Mouse (Mus musculus): ENCODE results near the gene Mzf1. TPM values are rescaled to one million over a fixed set of nuclear protein-coding genes. Genes with fewer than 3 reads are reported as not detected.
"Not testable (repeated sequence)": the region's sequence is repeated elsewhere in the genome, so short reads cannot be mapped to it uniquely, and the experiment has no call there.

Mzf1 gene
- polyA plus RNA-seq (2016; fragmentation: Nextera tagmentation; extraction: Ambion mirVana) = 3.8 and 3.9 TPM in 2 replicates

DNA sequence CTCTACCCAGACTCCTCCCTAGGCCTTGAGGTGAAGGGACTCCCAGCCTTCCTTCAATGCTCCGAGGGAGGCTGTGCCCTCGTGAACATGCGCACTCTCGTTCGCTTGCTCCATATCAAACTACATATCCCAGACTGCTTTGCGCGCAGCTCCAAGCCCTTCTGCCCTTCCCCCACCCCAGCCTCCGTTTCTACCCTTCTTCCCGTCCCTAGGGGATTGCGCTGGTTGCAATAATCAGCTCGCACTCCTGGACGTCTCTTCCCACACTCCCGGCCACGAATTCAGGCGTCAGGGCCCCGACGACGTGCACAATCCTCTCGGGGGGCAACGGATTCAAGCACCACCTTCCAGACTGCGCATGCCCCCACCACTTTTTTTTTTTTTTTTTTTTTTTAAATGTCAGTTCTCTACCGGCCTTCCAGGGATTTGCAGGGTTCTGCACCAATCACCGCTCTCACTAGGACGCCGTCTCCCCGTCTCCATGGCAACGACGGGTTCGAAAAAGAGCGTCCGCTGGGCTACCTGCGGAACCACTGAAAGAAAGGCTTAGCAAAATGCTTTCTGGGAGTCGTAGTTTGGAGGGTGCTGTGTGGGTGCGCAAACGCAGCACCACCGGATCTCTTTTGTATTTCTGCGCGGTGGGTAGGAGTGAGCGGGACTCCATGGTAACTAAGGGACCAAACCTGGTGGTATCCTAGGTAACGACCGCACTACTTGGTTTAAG lies at the start of gene Mzf1:
Gene Mzf1, minus strand, starts transcription at position 478 of the 724 bp plus-strand sequence.
- H3K4me3 ChIP-seq (replicated peaks) = peak within 1 kb of the TSS; percentile 57
- WGBS = under 1% methylated on average over 41 of the region's 41 CpGs
- no peaks in the 10 kb centered on the region for H3K27me3 ChIP-seq
- H3K4me2 ChIP-seq = peak within 1 kb of the TSS; percentile 61
- ATAC-seq (ENCODE audit: insufficient number of reproducible peaks, insufficient read depth, low FRiP score, low TSS enrichment, low read depth) = peak; percentile 96
- peak within 1 kb of the TSS; percentile 68 for H3K9ac ChIP-seq (replicated peaks)
- peak within 1 kb of the TSS; percentile 80 for H3K27ac ChIP-seq
- H3K9me3 ChIP-seq = no peaks in the 10 kb centered on the region
- H3K4me1 ChIP-seq (replicated peaks) = no peaks in the 10 kb centered on the region
- no peaks in the 10 kb centered on the region for H3K36me3 ChIP-seq

DNA sequence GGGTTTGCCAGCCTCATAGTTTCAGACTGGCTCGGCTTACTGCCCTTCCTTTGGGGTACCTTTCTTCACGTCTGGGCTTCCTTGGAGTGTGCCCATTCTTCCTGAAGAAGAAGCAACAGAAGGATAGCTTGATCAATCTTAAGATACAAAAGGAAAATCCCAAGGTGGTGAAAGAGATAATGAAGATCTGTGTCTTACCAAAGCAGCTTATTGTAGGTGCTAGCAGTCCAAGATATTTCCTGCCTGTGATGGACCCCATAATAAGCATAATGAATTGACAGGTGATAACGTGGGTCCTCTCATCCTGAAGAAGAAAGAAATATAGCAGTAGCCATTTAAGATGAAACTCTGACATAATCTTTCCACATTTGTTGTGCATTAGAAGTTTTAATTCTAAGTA lies 40.5 kb upstream of the Mzf1 start, which contains the start of gene Vmn1r85:
Gene Vmn1r85, minus strand, starts transcription at position 101 of the 400 bp plus-strand sequence.
- Histone ChIP-seq H3K9ac (replicated peaks) (no peak within 1 kb of the TSS), H3K27me3 (no peaks in the 10 kb centered on the region), H3K4me3 (replicated peaks) (no peak within 1 kb of the TSS), H3K27ac (no peak within 1 kb of the TSS), H3K4me2 (no peak within 1 kb of the TSS), H3K9me3 (no peaks in the 10 kb centered on the region), H3K36me3 (no peaks in the 10 kb centered on the region), H3K4me1 (replicated peaks) (no peaks in the 10 kb centered on the region)
- 71% methylated on average over 3 of the region's 3 CpGs for WGBS
- no peak for ATAC-seq (ENCODE audit: insufficient number of reproducible peaks, insufficient read depth, low FRiP score, low TSS enrichment, low read depth)

DNA sequence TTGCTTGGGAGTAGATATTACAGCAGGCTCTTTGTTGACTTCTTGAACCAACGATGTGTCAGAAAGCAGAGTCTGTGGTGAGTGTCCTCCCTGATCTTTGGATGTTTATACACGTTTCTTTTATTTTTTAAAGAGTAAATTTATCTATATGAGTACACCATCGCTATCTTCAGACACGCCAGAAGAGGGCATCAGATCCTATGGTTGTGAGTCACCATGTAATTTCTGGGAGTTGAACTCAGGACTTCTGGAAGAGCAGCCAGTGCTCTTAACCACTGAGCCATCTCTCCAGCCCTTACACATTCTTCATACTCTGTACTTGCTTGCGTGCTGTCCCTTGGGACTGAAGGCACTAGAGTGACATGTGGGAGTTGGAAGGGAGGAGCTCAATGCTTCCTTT lies 17.7 kb upstream of the Mzf1 start:
- H3K4me3 ChIP-seq (replicated peaks) = no peak overlapping the region
- no peak for ATAC-seq (ENCODE audit: insufficient number of reproducible peaks, insufficient read depth, low FRiP score, low TSS enrichment, low read depth)
- H3K27ac ChIP-seq = no peak overlapping the region
- no peaks in the 10 kb centered on the region for H3K4me1 ChIP-seq (replicated peaks)
- WGBS = 58% methylated on average over 5 of the region's 5 CpGs
- H3K36me3 ChIP-seq = no peaks in the 10 kb centered on the region
- H3K9ac ChIP-seq (replicated peaks) = no peak overlapping the region
- H3K27me3 ChIP-seq = no peaks in the 10 kb centered on the region
- no peak overlapping the region for H3K4me2 ChIP-seq
- H3K9me3 ChIP-seq = no peaks in the 10 kb centered on the region

DNA sequence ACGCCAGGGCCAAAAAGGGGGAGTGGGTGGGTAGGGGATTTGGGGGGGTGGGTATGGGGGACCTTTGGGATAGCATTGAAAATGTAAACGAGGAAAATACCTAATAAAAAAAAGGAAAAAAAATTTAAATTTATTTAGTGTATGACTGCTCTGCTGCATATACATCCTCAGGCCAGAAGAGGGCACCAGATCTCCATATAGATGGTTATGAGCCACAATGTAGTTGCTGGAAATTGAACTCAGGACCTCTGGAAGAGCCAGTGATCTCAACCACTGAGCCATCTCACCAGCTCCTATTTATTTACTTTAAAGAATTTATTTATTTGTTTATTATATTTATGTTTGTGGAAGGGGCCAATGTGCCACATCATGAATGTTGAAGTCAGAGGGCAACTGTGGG lies 8.8 kb upstream of the Mzf1 start:
- not testable (repeated sequence) for H3K36me3 ChIP-seq; H3K4me1 ChIP-seq (replicated peaks); H3K4me2 ChIP-seq; H3K27ac ChIP-seq; H3K27me3 ChIP-seq; H3K4me3 ChIP-seq (replicated peaks); H3K9ac ChIP-seq (replicated peaks); ATAC-seq (ENCODE audit: insufficient number of reproducible peaks, insufficient read depth, low FRiP score, low TSS enrichment, low read depth)
- H3K9me3 ChIP-seq = 0 out of 2 replicates have a peak, but pooled peaks cover 13% of the 10 kb centered on the region
- WGBS = 53% methylated on average over 2 of the region's 2 CpGs

DNA sequence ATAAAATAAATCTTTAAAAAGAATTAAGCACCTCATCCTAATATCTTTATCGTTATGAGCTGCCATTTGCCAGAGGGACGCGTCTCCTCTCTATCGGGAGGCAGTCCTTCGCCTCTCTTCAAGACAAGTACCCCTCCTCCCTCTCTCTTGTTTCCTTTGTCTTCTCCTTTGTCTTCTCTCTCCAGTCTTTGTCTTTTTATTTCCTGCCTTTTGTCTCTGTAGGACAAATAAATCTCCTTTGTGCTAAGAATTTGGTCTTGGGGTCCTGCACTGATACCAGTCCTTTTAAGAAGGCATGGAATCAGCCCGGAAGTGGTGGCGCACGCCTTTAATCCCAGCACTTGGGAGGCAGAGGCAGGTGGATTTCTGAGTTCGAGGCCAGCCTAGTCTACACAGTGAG lies 5.0 kb upstream of the Mzf1 start:
- 88% methylated on average over 9 of the region's 9 CpGs for WGBS
- no peak overlapping the region for H3K9ac ChIP-seq (replicated peaks)
- H3K27me3 ChIP-seq = no peaks in the 10 kb centered on the region
- H3K9me3 ChIP-seq = 0 out of 2 replicates have a peak, but pooled peaks cover 9% of the 10 kb centered on the region
- no peaks in the 10 kb centered on the region for H3K4me1 ChIP-seq (replicated peaks)
- no peak overlapping the region for H3K27ac ChIP-seq
- H3K36me3 ChIP-seq = no peaks in the 10 kb centered on the region
- H3K4me3 ChIP-seq (replicated peaks) = no peak overlapping the region
- H3K4me2 ChIP-seq = no peak overlapping the region
- no peak for ATAC-seq (ENCODE audit: insufficient number of reproducible peaks, insufficient read depth, low FRiP score, low TSS enrichment, low read depth)

DNA sequence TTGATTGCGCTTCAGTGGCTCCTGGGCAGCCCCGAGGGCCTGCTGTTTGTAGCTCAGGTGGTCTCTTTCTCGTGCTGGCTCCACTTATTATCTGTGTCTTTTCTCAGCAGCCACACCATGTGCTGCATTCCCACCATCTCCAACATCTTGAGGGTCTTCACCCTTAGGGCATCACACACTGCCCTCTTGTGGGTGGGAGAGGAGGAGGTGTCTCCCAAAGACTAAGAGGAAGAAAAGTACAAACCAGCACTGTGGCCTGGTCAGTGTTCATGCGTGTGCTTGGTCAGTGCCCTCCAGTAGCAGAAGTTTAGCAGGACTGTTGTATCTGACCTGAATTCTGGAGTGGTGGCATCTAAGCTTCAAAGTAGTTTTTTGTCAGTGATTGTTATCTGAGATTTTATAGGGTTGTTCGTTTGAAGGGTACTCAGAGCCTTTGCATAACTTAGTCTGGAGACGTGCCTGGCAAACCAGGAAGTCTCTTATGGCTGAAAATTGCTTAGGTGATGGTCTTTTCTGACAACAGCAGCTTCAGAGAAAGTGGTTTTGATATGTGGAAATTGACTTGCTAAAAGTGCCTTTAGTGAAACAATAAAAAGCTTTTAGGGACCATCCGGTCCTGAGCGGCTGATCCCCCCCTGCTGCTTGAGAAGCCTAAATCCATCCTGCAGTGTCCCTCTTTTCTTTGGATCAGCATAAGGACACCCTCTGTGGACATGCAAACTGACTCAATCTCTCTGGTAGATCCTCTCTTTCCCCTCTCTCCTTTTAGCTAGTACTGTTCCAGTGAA lies 2.5 kb upstream of the Mzf1 start:
- WGBS = 55% methylated on average over 8 of the region's 8 CpGs
- Histone ChIP-seq H3K4me2 (no peak overlapping the region), H3K9ac (replicated peaks) (no peak overlapping the region), H3K4me1 (replicated peaks) (no peaks in the 10 kb centered on the region), H3K27ac (no peak overlapping the region), H3K9me3 (no peaks in the 10 kb centered on the region), H3K36me3 (no peaks in the 10 kb centered on the region), H3K27me3 (no peaks in the 10 kb centered on the region), H3K4me3 (replicated peaks) (no peak overlapping the region)
- no peak for ATAC-seq (ENCODE audit: insufficient number of reproducible peaks, insufficient read depth, low FRiP score, low TSS enrichment, low read depth)

DNA sequence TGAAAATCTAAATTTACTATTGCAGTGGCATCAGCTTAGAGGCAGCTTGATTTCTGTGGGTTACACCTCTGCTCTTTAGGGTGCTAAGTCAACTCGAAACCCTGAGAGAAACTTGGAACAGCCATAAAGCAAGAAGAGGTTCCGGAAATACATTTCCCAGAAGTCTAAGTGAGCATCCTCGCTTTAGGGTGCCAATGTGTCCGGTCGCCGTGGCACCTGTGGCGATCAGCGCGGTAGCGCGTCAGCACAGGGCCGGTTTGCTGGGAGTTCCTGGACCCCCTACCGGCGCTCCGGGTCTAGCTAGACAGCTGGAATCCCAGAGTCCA lies 640 bp downstream of the Mzf1 start:
- ATAC-seq (ENCODE audit: insufficient number of reproducible peaks, insufficient read depth, low FRiP score, low TSS enrichment, low read depth) = no peak
- Histone ChIP-seq H3K4me2 (peak overlapping the region; percentile 61), H3K36me3 (no peaks in the 10 kb centered on the region), H3K9me3 (no peaks in the 10 kb centered on the region), H3K4me3 (replicated peaks) (peak overlapping the region; percentile 57), H3K27me3 (no peaks in the 10 kb centered on the region), H3K27ac (peak overlapping the region; percentile 80; the same call in 1 of the 2 replicates), H3K4me1 (replicated peaks) (no peaks in the 10 kb centered on the region), H3K9ac (replicated peaks) (peak overlapping the region; percentile 68)
- WGBS = 2% methylated on average over 15 of the region's 15 CpGs

DNA sequence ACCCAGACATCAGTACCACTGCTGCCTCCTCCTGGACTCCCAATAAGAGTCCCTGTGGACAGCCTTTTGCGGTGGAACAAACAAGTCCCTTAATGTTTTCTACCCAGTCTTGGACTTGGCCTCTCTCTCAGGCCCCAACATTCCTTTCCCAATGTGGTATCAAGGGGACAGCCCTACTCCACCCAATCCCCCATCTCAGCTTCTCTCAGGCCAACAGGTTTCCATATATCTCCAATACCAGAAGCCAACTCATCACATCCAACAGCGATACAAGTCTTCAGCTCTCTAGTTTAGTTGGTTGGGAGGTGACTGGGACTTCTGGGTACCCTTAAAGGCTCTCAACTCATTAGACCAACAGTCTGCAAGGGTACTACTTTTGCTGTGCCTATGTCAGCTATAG lies 1.1 kb downstream of the Mzf1 start:
- Histone ChIP-seq H3K9me3 (no peaks in the 10 kb centered on the region), H3K4me3 (replicated peaks) (peak overlapping the region; percentile 57), H3K4me1 (replicated peaks) (no peaks in the 10 kb centered on the region), H3K36me3 (no peaks in the 10 kb centered on the region), H3K27ac (no peak overlapping the region), H3K4me2 (peak overlapping the region; percentile 61), H3K9ac (replicated peaks) (peak overlapping the region; percentile 68; the same call in 1 of the 2 replicates), H3K27me3 (no peaks in the 10 kb centered on the region)
- WGBS = 92% methylated on average over 2 of the region's 2 CpGs
- no peak for ATAC-seq (ENCODE audit: insufficient number of reproducible peaks, insufficient read depth, low FRiP score, low TSS enrichment, low read depth)

DNA sequence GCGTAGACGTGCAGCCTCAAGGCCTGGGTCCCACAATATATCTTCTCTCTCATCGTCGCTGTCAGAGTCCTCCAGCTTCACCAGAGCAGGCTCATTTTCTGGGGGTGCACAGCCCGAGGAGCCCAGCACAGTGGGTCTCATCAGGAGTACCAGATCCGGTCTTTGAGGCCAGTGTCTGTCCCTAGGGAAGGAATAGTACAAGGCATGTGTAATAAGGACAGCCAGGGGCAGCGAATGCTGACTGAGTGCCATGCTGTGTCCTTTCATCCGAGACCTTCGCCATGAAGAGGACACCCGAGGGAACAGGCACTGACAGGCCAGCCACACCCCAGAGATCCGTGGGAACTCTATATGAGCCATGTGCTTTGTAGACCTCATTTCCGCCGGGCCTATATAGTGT lies 1.6 kb downstream of the Mzf1 start:
- Histone ChIP-seq H3K27ac (no peak overlapping the region), H3K9me3 (no peaks in the 10 kb centered on the region), H3K4me2 (no peak overlapping the region), H3K36me3 (no peaks in the 10 kb centered on the region), H3K9ac (replicated peaks) (no peak overlapping the region), H3K4me1 (replicated peaks) (no peaks in the 10 kb centered on the region), H3K27me3 (no peaks in the 10 kb centered on the region), H3K4me3 (replicated peaks) (no peak overlapping the region)
- WGBS = 91% methylated on average over 13 of the region's 13 CpGs
- ATAC-seq (ENCODE audit: insufficient number of reproducible peaks, insufficient read depth, low FRiP score, low TSS enrichment, low read depth) = no peak

DNA sequence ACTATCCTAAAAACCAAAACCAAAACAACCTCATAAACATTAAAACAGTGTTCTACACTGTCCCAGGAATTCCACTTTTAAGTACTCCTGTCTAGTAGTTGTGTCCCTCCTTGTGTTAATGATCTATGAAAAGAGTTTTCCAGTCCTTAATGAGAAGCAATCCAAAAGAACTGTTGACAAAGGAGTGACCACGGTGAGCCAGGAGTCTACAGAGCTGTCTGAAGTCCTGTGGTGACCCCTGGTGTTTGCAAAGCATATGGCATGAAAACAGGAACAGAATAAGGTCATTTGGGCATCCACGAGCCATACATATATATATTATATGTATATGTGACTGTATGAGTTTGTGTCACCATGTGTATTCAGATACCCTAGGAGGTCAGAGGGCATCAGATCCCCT lies 8.5 kb downstream of the Mzf1 start:
- Histone ChIP-seq H3K27ac (no peak overlapping the region), H3K27me3 (peaks cover 47% of the 10 kb centered on the region), H3K9ac (replicated peaks) (no peak overlapping the region), H3K4me1 (replicated peaks) (peaks cover 15% of the 10 kb centered on the region), H3K4me3 (replicated peaks) (no peak overlapping the region), H3K36me3 (no peaks in the 10 kb centered on the region), H3K9me3 (peaks cover 13% of the 10 kb centered on the region), H3K4me2 (no peak overlapping the region)
- 13% methylated on average over 2 of the region's 2 CpGs for WGBS
- ATAC-seq (ENCODE audit: insufficient number of reproducible peaks, insufficient read depth, low FRiP score, low TSS enrichment, low read depth) = peak; percentile 27; the same call in 1 of the 2 replicates

DNA sequence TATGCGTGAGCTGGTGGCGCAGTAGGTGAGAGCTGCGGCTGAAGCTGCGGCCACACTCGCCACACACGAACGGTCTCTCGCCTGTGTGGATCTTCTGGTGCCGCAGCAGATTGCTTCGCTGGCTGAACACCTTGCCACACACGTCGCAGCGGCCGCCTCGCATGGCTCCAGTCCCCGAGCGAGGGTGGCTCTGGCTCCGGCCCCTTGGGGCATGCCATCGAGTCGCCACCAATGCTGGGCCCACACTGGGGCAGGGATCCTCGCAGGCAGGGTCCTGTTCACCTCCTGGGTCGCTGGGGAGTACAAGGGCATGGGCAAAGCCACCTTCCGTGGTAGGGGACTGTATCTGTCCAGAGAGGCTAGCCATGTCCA lies 10.3 kb downstream of the Mzf1 start:
- Histone ChIP-seq H3K9ac (replicated peaks) (peak overlapping the region; percentile 78), H3K9me3 (peaks cover 13% of the 10 kb centered on the region), H3K36me3 (no peaks in the 10 kb centered on the region), H3K4me2 (peak overlapping the region; percentile 94), H3K4me1 (replicated peaks) (peaks cover 15% of the 10 kb centered on the region), H3K27ac (no peak overlapping the region), H3K4me3 (replicated peaks) (peak overlapping the region; percentile 52), H3K27me3 (peaks cover 55% of the 10 kb centered on the region)
- WGBS = 3% methylated on average over 23 of the region's 23 CpGs
- 0 out of 2 replicates have a peak, but pooled peaks have one; percentile 29 for ATAC-seq (ENCODE audit: insufficient number of reproducible peaks, insufficient read depth, low FRiP score, low TSS enrichment, low read depth)
